Mouse (Mus musculus): ENCODE data around the gene Capn15. TPM values are rescaled to one million over a fixed set of nuclear protein-coding genes. Genes with fewer than 3 reads are reported as not detected.

The Capn15 gene
- polyA plus RNA-seq, 1 experiment from 2014 or later: 27.4 TPM

DNA sequence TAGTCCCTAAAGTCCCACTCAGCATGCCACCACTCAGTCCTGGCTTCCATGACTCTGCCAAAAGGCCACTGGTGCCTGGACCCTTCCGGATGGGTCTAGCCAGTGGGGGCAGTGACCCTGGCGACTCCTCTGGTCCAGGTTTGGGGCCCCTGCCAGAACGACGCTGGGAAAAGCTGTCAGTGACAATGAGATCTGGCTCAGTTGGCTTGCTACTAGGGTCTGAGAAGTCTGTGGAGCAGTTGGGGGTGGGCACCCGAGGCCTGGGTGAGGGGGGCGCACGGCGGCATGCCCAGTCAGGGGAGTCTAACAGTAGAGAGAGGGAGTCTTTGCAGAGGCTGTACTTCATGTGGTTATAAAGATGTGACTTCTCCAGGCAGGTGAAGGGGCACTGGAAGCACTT lies 37.5 kb downstream of the Capn15 start:
- H3K9ac ChIP-seq (ENCODE audit: low read depth, low read length): peak overlapping the region; percentile 58
- 75% methylated on average over 8 of the region's 8 CpGs for WGBS

DNA sequence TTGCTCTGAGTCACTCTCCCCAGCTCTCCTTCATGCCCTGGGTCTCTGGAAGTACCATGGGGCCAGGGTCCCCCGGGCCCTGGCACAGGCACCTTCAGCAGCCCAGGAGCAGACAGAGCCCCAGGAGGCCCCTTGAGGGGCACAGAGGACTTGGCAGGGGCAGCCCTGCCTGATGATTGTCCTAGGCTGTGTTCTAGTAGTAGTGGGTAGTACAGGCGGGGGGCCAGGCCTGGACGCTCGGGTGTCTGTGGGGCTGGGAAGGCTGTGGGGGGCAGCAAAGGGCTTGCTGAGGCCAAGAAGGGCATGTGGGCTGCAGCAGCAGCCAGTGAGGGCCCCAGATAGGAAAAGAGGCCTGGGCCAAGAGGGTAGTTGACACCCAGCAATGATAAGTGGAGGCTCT lies 38.0 kb downstream of the Capn15 start:
- Histone ChIP-seq H3K27ac (ENCODE audit: low read depth, low read length) (peak overlapping the region; percentile 33), H3K4me3 (ENCODE audit: low read depth, low read length) (no peak overlapping the region), H3K9me3 (ENCODE audit: control insufficient read depth, low read length) (no peaks in the 10 kb centered on the region), H3K4me1 (replicated peaks; ENCODE audit: control insufficient read depth, insufficient read depth, low read length) (peaks cover 67% of the 10 kb centered on the region), H3K36me3 (ENCODE audit: control insufficient read depth, insufficient read depth, low read length) (no peaks in the 10 kb centered on the region), H3K9ac (ENCODE audit: low read depth, low read length) (peak overlapping the region; percentile 58), H3K4me2 (peak overlapping the region; percentile 39), H3K27me3 (replicated peaks; ENCODE audit: control insufficient read depth, insufficient read depth, low read length) (peaks cover 28% of the 10 kb centered on the region)
- DNase-seq (ENCODE audit: low spot score) (no peak), ATAC-seq (replicated peaks; ENCODE audit: low FRiP score) (0 out of 2 replicates have a peak, but pooled peaks have one; percentile 19)
- 80% methylated on average over 4 of the region's 4 CpGs for WGBS

More for the DNA sequence above, 37.5 kb downstream of the Capn15 start:
- peak overlapping the region; percentile 39; the same call in 1 of the 2 replicates for H3K4me2 ChIP-seq
- H3K36me3 ChIP-seq (ENCODE audit: control insufficient read depth, insufficient read depth, low read length): no peaks in the 10 kb centered on the region
- H3K9me3 ChIP-seq (ENCODE audit: control insufficient read depth, low read length): no peaks in the 10 kb centered on the region
- no peak overlapping the region for H3K4me3 ChIP-seq (ENCODE audit: low read depth, low read length)
- DNase-seq (ENCODE audit: low spot score) (no peak), ATAC-seq (replicated peaks; ENCODE audit: low FRiP score) (no peak)
- peaks cover 66% of the 10 kb centered on the region for H3K4me1 ChIP-seq (replicated peaks; ENCODE audit: control insufficient read depth, insufficient read depth, low read length)
- H3K27ac ChIP-seq (ENCODE audit: low read depth, low read length): peak overlapping the region; percentile 33
- peaks cover 33% of the 10 kb centered on the region for H3K27me3 ChIP-seq (replicated peaks; ENCODE audit: control insufficient read depth, insufficient read depth, low read length)

DNA sequence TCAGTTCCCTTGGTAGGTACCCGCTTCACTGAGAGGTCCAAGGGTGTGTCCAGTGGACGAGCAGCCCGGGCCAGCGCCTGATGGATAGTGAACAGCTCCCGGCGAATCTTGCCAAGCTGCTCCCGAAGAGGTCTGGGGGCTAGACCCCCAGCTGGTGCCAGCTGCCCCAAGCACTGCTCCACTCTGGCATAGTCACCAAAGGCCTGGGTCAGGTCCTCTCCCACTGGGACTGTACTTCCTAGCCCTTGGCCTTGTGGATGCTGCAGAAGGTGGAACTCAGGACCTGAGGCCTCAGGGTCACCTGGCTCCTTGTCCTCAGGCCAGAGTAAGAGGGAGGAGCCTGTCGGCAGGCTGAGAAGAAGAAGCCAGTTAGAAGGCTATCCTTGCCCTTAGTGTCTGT lies 38.7 kb downstream of the Capn15 start:
- H3K4me1 ChIP-seq (replicated peaks; ENCODE audit: control insufficient read depth, insufficient read depth, low read length): peaks cover 61% of the 10 kb centered on the region
- peak overlapping the region; percentile 33 for H3K27ac ChIP-seq (ENCODE audit: low read depth, low read length)
- no peak overlapping the region for H3K4me3 ChIP-seq (ENCODE audit: low read depth, low read length)
- 81% methylated on average over 8 of the region's 8 CpGs for WGBS
- H3K36me3 ChIP-seq (ENCODE audit: control insufficient read depth, insufficient read depth, low read length): no peaks in the 10 kb centered on the region
- ATAC-seq (replicated peaks; ENCODE audit: low FRiP score) (no peak), DNase-seq (ENCODE audit: low spot score) (no peak)
- H3K9ac ChIP-seq (ENCODE audit: low read depth, low read length): peak overlapping the region; percentile 58
- H3K9me3 ChIP-seq (ENCODE audit: control insufficient read depth, low read length): no peaks in the 10 kb centered on the region
- H3K27me3 ChIP-seq (replicated peaks; ENCODE audit: control insufficient read depth, insufficient read depth, low read length): peaks cover 21% of the 10 kb centered on the region
- peak overlapping the region; percentile 39 for H3K4me2 ChIP-seq

DNA sequence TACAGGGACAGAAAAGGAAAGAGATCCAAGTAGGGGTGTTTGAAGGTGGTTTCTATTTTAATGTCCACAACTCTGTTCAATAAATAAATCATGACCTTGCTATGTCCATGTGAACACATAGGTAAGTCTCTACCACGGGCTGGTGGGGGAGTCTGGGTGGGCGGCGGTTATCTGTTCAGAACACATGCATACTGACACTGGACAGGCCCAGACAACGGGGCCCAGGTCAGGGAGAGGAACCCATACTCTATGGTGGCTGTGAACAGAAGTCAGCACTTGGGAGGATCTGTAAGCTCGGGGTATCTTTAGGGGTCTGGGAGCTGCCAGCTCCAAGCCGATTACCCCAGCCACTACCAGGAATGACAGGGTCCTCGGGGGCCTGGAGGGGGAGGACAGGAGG lies 39.2 kb downstream of the Capn15 start:
- Histone ChIP-seq H3K4me3 (ENCODE audit: low read depth, low read length) (no peak overlapping the region), H3K27me3 (replicated peaks; ENCODE audit: control insufficient read depth, insufficient read depth, low read length) (peaks cover 16% of the 10 kb centered on the region), H3K9me3 (ENCODE audit: control insufficient read depth, low read length) (no peaks in the 10 kb centered on the region), H3K36me3 (ENCODE audit: control insufficient read depth, insufficient read depth, low read length) (no peaks in the 10 kb centered on the region), H3K27ac (ENCODE audit: low read depth, low read length) (peak overlapping the region; percentile 73), H3K4me2 (peak overlapping the region; percentile 39), H3K4me1 (replicated peaks; ENCODE audit: control insufficient read depth, insufficient read depth, low read length) (peaks cover 57% of the 10 kb centered on the region), H3K9ac (ENCODE audit: low read depth, low read length) (peak overlapping the region; percentile 58)
- peak; percentile 39; the same call in 1 of the 2 replicates for ATAC-seq (replicated peaks; ENCODE audit: low FRiP score)
- WGBS: 46% methylated on average over 7 of the region's 7 CpGs
- DNase-seq (ENCODE audit: low spot score): no peak

DNA sequence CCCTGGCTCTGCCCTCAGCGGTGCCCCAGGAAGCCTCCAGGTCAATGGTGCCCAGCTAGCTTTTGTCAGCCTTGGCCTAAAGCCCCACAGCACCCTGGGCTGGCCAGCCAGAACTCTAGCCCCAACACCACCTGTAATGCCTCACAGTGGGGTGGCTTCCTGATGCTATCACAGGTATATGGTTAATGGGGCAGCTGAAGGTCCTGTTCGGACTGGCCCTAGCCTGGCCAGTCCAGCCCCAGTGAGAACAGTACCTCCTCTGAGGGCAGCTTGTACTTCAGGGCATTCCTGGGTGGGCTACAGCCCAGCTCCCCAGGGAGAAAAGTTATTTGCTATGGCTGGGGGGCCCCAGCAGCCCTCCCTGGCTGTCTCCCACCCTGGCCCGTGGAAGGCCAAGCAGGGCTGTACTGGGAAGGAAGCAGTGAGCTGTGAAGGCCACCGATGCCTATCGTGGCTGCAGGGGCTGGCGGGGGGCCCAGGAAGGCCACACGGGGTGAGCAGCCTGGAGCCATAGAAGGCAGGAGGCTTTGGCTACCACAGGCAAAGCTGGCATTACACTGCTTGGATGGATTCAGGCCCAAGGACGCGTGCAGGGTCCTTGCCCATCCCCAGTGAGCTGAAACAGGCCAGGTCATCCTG lies 40.0 kb downstream of the Capn15 start:
- peak overlapping the region; percentile 12; the same call in 1 of the 2 replicates for H3K4me2 ChIP-seq
- H3K9ac ChIP-seq (ENCODE audit: low read depth, low read length): peak overlapping the region; percentile 39; the same call in 1 of the 2 replicates
- H3K27me3 ChIP-seq (replicated peaks; ENCODE audit: control insufficient read depth, insufficient read depth, low read length): peaks cover 9% of the 10 kb centered on the region
- H3K27ac ChIP-seq (ENCODE audit: low read depth, low read length): peak overlapping the region; percentile 73
- DNase-seq (ENCODE audit: low spot score) (no peak), ATAC-seq (replicated peaks; ENCODE audit: low FRiP score) (no peak)
- peaks cover 53% of the 10 kb centered on the region for H3K4me1 ChIP-seq (replicated peaks; ENCODE audit: control insufficient read depth, insufficient read depth, low read length)
- no peaks in the 10 kb centered on the region for H3K36me3 ChIP-seq (ENCODE audit: control insufficient read depth, insufficient read depth, low read length)
- H3K4me3 ChIP-seq (ENCODE audit: low read depth, low read length): no peak overlapping the region
- WGBS: 83% methylated on average over 9 of the region's 9 CpGs
- H3K9me3 ChIP-seq (ENCODE audit: control insufficient read depth, low read length): no peaks in the 10 kb centered on the region

DNA sequence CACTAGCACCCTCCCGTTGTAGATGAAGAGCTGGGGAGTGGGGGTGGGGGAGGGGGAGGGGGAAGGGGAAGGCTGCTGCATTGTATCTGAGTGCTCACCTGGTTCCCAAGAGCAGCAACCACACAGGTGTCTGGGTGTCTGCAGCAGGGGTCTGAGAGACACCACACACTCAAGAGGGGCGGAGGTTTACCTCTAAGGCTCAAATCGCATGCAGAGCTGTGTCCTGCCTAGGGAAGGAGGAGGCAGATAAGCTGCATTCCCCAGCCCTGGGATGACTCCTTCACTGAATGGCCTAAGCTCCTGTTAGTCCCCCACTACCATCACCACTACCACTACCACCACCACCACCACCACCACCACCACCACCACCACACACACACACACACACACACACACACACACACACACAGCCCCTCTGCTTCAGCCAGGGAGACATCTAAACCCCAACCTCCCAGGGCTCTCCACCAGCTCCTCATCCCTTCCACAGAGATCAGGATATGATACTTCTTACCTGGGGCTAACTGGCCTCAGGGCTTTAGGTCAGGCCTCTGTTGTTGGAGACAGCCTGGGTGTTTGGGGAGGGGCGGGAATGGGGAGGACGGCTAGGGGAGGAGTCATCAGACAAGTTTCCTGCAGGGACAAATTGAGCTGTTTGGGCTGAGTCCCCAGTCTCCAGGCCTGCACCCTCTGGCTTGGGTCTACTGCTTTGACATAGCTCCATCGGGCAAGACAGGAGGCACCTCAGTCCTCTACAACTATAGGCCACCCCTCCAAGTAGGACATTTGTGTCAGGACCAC lies 41.0 kb downstream of the Capn15 start, which contains the start of the genes Pigq and Nhlrc4:
TSS of gene Pigq (minus strand) at position 571 of the 798 bp plus-strand sequence.
TSS of gene Nhlrc4 (minus strand) at position 596 of the 798 bp plus-strand sequence.
- Histone ChIP-seq H3K4me2 (peak within 1 kb of the TSS; percentile 79), H3K9me3 (ENCODE audit: control insufficient read depth, low read length) (no peaks in the 10 kb centered on the region), H3K27me3 (replicated peaks; ENCODE audit: control insufficient read depth, insufficient read depth, low read length) (no peaks in the 10 kb centered on the region; the same call in 1 of the 2 replicates), H3K36me3 (ENCODE audit: control insufficient read depth, insufficient read depth, low read length) (peaks cover 2% of the 10 kb centered on the region; the same call in 1 of the 2 replicates), H3K4me3 (ENCODE audit: low read depth, low read length) (peak within 1 kb of the TSS; percentile 78), H3K27ac (ENCODE audit: low read depth, low read length) (peak within 1 kb of the TSS; percentile 93), H3K9ac (ENCODE audit: low read depth, low read length) (peak within 1 kb of the TSS; percentile 61), H3K4me1 (replicated peaks; ENCODE audit: control insufficient read depth, insufficient read depth, low read length) (peaks cover 55% of the 10 kb centered on the region)
- peak; percentile 38; the same call in 1 of the 2 replicates for ATAC-seq (replicated peaks; ENCODE audit: low FRiP score)
- DNase-seq (ENCODE audit: low spot score): no peak
- WGBS: 45% methylated on average over 6 of the region's 6 CpGs

DNA sequence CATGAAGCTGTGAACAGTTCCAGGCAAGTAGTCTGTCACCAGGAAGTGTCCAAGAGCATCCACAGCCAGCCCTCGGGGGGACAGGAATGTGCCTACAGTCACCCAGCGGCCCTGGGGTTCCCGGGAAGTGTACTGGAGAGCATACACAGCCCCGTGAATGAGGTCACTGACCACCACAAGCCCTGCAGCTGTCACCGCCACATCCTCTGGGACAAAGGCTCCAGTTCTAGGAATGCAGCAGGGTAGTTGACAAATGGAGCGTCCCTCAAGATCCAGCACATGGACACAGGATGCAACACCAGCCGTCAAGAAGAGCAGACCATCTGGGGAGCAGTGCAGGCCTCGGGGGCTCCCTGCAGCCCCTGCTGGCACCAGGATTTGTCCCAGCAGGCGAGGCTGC lies 41.8 kb downstream of the Capn15 start:
- Histone ChIP-seq H3K4me2 (peak overlapping the region; percentile 79), H3K9me3 (ENCODE audit: control insufficient read depth, low read length) (no peaks in the 10 kb centered on the region), H3K9ac (ENCODE audit: low read depth, low read length) (peak overlapping the region; percentile 61), H3K4me1 (replicated peaks; ENCODE audit: control insufficient read depth, insufficient read depth, low read length) (peaks cover 55% of the 10 kb centered on the region), H3K4me3 (ENCODE audit: low read depth, low read length) (peak overlapping the region; percentile 78), H3K27me3 (replicated peaks; ENCODE audit: control insufficient read depth, insufficient read depth, low read length) (no peaks in the 10 kb centered on the region), H3K27ac (ENCODE audit: low read depth, low read length) (peak overlapping the region; percentile 93), H3K36me3 (ENCODE audit: control insufficient read depth, insufficient read depth, low read length) (peaks cover 7% of the 10 kb centered on the region)
- ATAC-seq (replicated peaks; ENCODE audit: low FRiP score) (no peak), DNase-seq (ENCODE audit: low spot score) (no peak)
- 68% methylated on average over 9 of the region's 9 CpGs for WGBS

DNA sequence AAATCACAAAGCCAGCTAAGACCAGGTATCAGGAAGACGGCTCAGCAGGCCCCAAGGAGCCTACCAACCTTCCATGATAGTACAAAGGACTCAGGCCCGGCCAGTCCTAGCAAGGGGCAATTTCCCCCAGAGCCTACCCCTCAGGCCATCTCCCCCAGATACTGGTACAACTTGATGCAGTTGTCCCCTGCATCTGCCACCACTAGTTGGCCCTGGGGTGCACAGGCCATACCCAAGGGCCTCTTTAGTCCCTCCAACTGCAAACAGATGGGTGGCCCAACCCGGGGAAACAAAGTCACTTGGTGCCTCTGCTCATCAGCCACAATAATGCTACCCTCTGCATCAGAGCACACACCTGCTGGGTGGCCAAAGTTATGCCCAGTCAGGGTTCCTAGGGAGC lies 42.4 kb downstream of the Capn15 start:
- H3K36me3 ChIP-seq (ENCODE audit: control insufficient read depth, insufficient read depth, low read length): peaks cover 10% of the 10 kb centered on the region
- peak overlapping the region; percentile 79 for H3K4me2 ChIP-seq
- 59% methylated on average over 3 of the region's 3 CpGs for WGBS
- H3K4me1 ChIP-seq (replicated peaks; ENCODE audit: control insufficient read depth, insufficient read depth, low read length): peaks cover 52% of the 10 kb centered on the region
- no peaks in the 10 kb centered on the region for H3K9me3 ChIP-seq (ENCODE audit: control insufficient read depth, low read length)
- ATAC-seq (replicated peaks; ENCODE audit: low FRiP score) (peak; percentile 32), DNase-seq (ENCODE audit: low spot score) (no peak)
- peak overlapping the region; percentile 61 for H3K9ac ChIP-seq (ENCODE audit: low read depth, low read length)
- H3K27ac ChIP-seq (ENCODE audit: low read depth, low read length): peak overlapping the region; percentile 93
- peak overlapping the region; percentile 78 for H3K4me3 ChIP-seq (ENCODE audit: low read depth, low read length)
- H3K27me3 ChIP-seq (replicated peaks; ENCODE audit: control insufficient read depth, insufficient read depth, low read length): no peaks in the 10 kb centered on the region
